Mouse (Mus musculus) myocyte (in vitro differentiated cells): ENCODE measurements around the gene Rcc1.

ENCODE experiments used
- CEBPB ChIP-seq: IDR thresholded peaks from 2 replicates; pipeline ENCODE4 v1.6.1; 2011; ENCODE audit warnings: mild to moderate bottlenecking, moderate library complexity; ENCODE audit not compliant: poor library complexity, insufficient read depth, severe bottlenecking
- E2F4 ChIP-seq: IDR thresholded peaks from one replicate; pipeline ENCODE4 v1.6.1; 2011; ENCODE audit warnings: mild to moderate bottlenecking, control low read depth, moderate library complexity; ENCODE audit not compliant: insufficient read depth
- MAX ChIP-seq: IDR thresholded peaks from one replicate; pipeline ENCODE4 v1.6.1; 2011; ENCODE audit warnings: low read depth, mild to moderate bottlenecking, control low read depth
- MYOD1 ChIP-seq, 3 experiments: IDR thresholded peaks; one replicate each; pipeline ENCODE4 v1.6.1; 2011; ENCODE audit warnings: control low read depth in 2 of 3, low read depth in 2 of 3, mild to moderate bottlenecking in 2 of 3, moderate library complexity in 1 of 3; ENCODE audit not compliant: insufficient read length in 2 of 3, control insufficient read depth in 1 of 3
- MYOG ChIP-seq, 3 experiments: IDR thresholded peaks; one replicate each; pipeline ENCODE4 v1.6.1; 2011; ENCODE audit warnings: control low read depth in 2 of 3, low read depth in 2 of 3, mild to moderate bottlenecking in 2 of 3; ENCODE audit not compliant: insufficient read length in 2 of 3, control insufficient read depth in 1 of 3, insufficient read depth in 1 of 3
- POLR2A ChIP-seq: IDR thresholded peaks from one replicate; pipeline ENCODE4 v1.6.1; 2011; ENCODE audit warnings: low read depth, mild to moderate bottlenecking, control low read depth, moderate library complexity; ENCODE audit not compliant: insufficient read length
- POLR2AphosphoS2 ChIP-seq: IDR thresholded peaks from one replicate; pipeline ENCODE4 v1.6.1; 2011; ENCODE audit warnings: low read depth, control low read depth; ENCODE audit not compliant: insufficient read length
- REST ChIP-seq: IDR thresholded peaks from one replicate; pipeline ENCODE4 v1.6.1; 2011; ENCODE audit warnings: mild to moderate bottlenecking, control low read depth, moderate library complexity; ENCODE audit not compliant: insufficient read depth, insufficient read length
- SRF ChIP-seq: IDR thresholded peaks from one replicate; pipeline ENCODE4 v1.6.1; 2011; ENCODE audit warnings: low read depth; ENCODE audit not compliant: control insufficient read depth, insufficient read length
- TCF12 ChIP-seq: IDR thresholded peaks from one replicate; pipeline ENCODE4 v1.6.1; 2011; ENCODE audit warnings: mild to moderate bottlenecking, control low read depth; ENCODE audit not compliant: poor library complexity, insufficient read depth, severe bottlenecking
- TCF3 ChIP-seq: IDR thresholded peaks from one replicate; pipeline ENCODE4 v1.6.1; 2011; ENCODE audit warnings: low read depth, control low read depth; ENCODE audit not compliant: insufficient read length
- USF1 ChIP-seq: IDR thresholded peaks from one replicate; pipeline ENCODE4 v1.6.1; 2011; ENCODE audit warnings: low read depth, mild to moderate bottlenecking, control low read depth, moderate library complexity

DNA sequence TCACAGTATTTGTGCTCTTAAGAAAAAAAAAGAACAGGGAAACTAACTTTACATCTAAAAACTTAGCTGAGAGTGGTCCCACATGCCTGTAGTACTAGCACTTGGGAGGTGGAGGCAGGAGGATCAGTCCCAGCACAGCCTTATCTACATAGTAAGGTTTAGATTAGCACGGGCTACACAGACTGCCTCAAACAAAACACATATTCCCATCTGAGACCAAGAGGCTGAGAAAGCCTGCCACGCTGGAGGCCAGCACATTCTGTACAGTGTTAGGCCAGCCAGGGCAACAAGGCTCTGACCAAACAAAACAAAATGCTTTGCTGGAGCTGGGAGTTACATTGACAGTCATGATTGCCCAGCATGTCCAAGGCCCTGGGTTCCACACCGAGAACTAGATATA is 30.1 kb upstream of the Rcc1 start:
- TF ChIP-seq POLR2A (no peak), MYOG (IDR thresholded peaks at IDR 0.05; ENCODE audit: control insufficient read depth in 1 of 3, insufficient read depth in 1 of 3, insufficient read length in 2 of 3, low read depth in 2 of 3) (no peak), POLR2AphosphoS2 (no peak), USF1 (no peak), MYOD1 (IDR thresholded peaks at IDR 0.05; ENCODE audit: control insufficient read depth in 1 of 3, insufficient read length in 2 of 3, low read depth in 2 of 3) (no peak), MAX (no peak), E2F4 (no peak), REST (no peak), CEBPB (no peak), TCF12 (no peak), SRF (no peak), TCF3 (no peak)
